Mouse (Mus musculus) lung, adult 2 months (tissue): ENCODE data around the gene Cox20.

Experiments used
- CTCF ChIP-seq: fragments of 200-500 bp; IDR thresholded peaks from 2 replicates; pipeline ENCODE4 v1.5.1; 2011; ENCODE audit warnings: mild to moderate bottlenecking, low read length, control low read depth; ENCODE audit not compliant: insufficient read depth
- POLR2A ChIP-seq: fragments of 200-500 bp; IDR thresholded peaks from 2 replicates; pipeline ENCODE4 v1.6.1; 2011; ENCODE audit warnings: low read depth, mild to moderate bottlenecking, control low read depth, low read length, borderline replicate concordance; ENCODE audit errors: extremely low read depth

- TF ChIP-seq POLR2A (no peak), CTCF (no peak)
Measured at GRCm38 (mm10) chr1:178354576-178354975, 35.6 kb downstream of the Cox20 start.
